Mouse (Mus musculus) gastrocnemius, postnatal 4 days (tissue): Measurements from ENCODE around the gene Slc12a4. TPM values are rescaled to one million over a fixed set of nuclear protein-coding genes. Genes with fewer than 3 reads are reported as not detected.

Source experiments
- DNase-seq, 2 experiments: peaks; one replicate each; pipeline ENCODE4 v3.0.0; 2021 to 2022; ENCODE audit warnings: low spot score in 2 of 2, mixed read lengths in 2 of 2
- total RNA-seq, 2 experiments: library from RNA; stranded (reverse); gene quantifications; 2 replicates each; pipeline ENCODE4 v1.2.3; 2021

The Slc12a4 gene
- total RNA-seq, 2 experiments from 2014 or later, result 30.7 to 40.6 TPM

GRCm38 (mm10) chr8:105971019-105971720, 5.3 kb upstream of the Slc12a4 start:
- no peak for DNase-seq

- no peak for DNase-seq
Observed at GRCm38 (mm10) chr8:105969367-105969766, 3.5 kb upstream of the Slc12a4 start.

DNA sequence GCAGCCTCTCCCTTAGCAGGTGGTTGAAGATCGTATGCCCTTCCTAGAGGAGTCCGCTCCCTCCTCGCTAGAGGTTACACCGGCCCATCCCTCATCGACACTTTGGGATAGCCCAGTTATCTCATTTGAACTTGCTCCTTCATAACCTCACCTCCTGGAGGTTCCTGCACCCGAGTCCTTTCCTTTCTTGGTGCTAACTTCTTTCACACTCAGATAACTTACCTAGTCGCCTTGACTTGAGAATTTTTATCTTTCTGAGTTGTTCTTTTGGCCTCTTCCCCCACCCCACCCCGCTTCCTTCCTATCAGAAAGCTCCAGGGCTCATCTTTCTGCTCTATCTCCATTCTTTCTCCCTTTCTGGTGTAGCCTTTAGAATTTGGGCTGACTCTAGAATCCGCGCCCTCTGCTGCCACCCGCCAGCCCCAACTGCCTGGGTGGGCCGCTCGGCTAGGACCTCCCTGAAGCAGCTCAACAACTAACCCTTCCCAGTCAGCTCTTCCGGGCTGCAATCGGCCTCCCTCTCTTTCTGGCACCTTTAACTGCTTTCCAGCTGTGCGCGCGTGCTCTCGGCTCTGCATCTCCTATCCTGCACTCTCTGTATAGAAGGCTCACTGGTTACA, 905 bp upstream of the Slc12a4 start:
- peak in 1 of 2 experiments; percentile 61 for DNase-seq

DNA sequence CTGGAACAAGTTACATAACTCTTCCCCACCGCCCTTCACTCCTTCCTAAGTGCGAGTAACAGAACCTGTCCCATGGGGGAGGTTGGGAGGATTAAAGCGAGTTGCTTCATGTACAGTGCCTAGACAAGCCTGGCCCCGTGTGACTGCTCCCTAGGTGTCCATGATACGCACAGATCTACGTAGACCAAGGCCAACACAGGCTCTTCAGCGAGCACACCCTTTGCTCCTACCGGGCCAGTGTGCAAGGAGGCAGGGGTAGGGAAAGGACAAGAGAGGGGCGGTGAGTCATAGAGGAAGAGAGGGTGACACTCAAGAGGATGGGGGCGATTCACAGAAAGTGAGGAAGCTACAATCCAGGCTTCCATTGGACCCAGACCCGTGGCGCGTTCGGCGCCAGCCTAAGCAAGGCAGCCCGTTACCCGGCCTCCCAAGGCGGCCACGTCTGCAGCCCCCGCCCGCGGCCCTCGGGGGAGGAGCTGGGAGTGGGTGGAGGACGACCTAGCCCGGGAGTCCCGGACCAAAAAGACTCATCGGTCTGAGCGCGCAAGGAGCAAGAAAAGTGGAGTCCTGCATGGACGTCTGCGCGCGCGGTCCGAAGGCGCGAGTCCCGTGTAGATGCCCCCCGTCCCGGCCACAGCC, 512 bp downstream of the Slc12a4 start:
- peak; percentile 45 to 72 for DNase-seq

- no peak for DNase-seq
Observed at GRCm38 (mm10) chr8:105964506-105965265, 1.2 kb downstream of the Slc12a4 start.

GRCm38 (mm10) chr8:105961536-105961935, 4.4 kb downstream of the Slc12a4 start:
- DNase-seq, result no peak

- no peak for DNase-seq
Observed at GRCm38 (mm10) chr8:105961101-105961500, 4.8 kb downstream of the Slc12a4 start.

GRCm38 (mm10) chr8:105959350-105959749, 6.5 kb downstream of the Slc12a4 start:
- DNase-seq, result no peak

DNA sequence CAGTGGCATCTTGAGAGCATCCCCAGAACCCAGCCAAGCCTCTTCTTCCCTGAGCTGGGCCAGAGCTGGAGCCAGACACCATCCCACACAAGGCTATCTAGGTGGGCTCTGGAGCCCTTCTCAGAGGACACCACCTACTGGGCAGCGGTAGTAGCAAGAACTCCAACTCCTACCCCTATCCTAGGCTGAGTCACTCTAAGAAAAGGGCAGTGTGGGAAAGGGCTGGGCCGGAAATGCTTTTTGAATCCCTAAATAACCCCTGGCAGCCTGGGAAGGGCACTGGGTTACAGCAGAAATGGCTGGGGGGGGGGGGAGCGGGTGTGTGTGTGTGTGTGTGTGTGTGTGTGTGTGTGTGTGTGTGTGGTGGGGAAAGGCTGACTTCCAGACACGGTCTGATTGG, 8.1 kb downstream of the Slc12a4 start:
- no peak for DNase-seq

DNA sequence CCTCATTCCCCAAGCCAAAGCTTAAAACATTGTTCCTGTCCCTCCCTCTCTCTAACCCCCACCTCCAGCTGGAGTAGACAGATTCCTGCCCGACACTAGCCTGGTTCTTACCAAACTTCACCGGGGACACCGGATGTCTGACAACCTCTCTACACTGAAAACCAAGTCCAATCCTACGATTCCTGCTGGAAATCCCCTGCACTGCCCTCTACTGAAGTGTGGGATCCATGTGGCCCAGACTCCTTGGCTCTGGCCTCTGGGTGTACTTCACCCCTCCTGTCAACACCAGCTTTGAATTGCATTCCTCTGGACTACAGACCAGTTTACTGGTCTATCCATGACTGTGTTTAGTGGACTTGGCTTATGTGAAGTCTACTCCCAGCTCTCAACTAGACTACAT, 9.3 kb downstream of the Slc12a4 start:
- no peak for DNase-seq

DNA sequence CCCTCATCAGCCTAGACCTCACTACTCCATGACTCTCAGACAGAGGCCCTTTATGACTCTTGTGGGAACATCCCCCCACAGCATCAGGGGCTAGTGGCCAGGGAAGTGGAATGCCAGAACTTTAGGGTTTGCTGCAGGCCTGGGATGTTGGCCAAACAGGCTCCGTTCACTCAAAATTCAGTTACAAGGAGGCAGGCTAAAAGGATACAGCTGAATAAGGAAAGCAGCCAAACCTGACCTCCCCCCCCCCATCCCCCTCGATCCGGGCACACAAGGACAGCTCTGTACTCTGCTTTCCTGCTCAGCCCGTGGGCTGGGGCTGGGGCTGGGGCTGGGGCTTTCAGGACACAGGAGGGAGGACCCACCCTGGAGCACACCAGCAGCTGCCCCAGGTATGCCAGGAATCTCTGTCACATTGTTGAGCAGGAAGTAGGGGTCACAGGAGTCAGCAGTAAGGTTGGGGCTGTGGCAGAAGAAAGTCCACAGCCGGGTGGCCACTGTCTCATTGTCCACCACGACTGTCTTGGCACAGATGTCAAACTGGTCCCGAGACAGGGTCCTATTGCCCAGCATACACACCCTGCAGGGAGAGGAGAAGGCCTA, 14.7 kb downstream of the Slc12a4 start:
- peak in 1 of 2 experiments; percentile 70 for DNase-seq

GRCm38 (mm10) chr8:105949350-105949749, 16.5 kb downstream of the Slc12a4 start:
- DNase-seq, result peak in 1 of 2 experiments; percentile 71

GRCm38 (mm10) chr8:105943321-105943739, 22.6 kb downstream of the Slc12a4 start, which contains the start of gene Lcat:
Gene Lcat (minus strand): TSS chr8:105943382.
- DNase-seq, result no peak

GRCm38 (mm10) chr8:105942542-105942941, 23.4 kb downstream of the Slc12a4 start:
- no peak for DNase-seq

- no peak for DNase-seq
Observed at GRCm38 (mm10) chr8:105942026-105942425, 23.9 kb downstream of the Slc12a4 start.

DNA sequence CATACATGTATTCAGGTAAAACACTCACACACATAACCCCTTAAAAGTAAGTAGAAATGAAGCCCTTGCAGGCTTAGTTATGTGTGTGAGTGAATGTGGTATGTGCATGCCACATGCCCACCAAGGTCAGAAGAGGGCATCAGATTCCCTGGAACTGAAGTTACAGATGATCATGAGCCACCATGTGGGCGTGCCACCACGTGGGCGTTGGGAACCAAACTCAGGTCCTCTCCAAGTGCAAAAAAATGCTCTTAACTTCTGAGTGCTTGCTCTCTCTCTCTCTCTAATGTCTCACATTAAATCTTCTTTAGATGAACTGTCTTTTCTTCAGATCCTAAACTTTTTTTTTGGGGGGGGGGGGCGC, 27.6 kb downstream of the Slc12a4 start, which contains the start of gene Psmb10:
Gene Psmb10, minus strand, starts transcription at position 139 of the 364 bp plus-strand sequence.
- DNase-seq, result no peak

DNA sequence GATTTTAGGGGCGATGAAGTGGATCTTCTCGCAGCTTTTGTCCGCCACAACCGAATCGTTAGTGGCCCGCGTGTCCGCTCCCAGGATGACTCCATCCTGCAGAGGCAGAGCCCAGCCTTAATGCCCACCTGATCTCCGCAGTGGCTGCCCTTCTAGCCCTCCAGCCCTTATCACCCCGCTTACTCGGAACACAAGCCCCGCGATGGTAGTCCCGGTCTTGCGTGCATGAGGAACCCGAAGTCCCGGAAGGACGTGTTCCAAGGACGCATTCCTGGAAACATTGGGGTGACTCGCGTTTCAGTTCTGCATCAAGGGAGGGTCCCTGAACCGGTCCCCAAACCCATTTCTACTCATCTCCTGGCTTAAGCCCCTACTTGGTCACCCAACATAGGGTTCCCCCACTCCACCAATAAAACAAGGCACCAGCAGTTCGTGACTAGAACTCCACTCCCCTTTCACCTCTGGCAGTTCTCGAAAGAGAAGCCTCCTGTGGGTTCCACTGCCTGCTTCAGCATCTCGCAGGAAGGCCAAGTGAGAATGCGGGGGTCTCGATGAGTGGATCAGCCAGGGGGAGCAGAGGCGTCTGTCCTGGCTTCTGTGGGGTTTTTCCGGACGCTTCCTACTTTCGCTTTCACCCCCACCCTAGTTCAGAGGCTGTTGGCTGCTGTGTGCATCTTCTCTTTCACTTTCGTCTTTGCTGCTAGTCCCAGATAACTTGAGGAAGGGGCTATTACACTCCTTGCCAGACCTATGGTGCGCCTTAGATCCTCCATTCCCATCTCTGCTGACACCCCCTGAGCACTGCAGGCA, 28.2 kb downstream of the Slc12a4 start:
- peak in 1 of 2 experiments; percentile 24 for DNase-seq

GRCm38 (mm10) chr8:105936866-105937475, 28.9 kb downstream of the Slc12a4 start:
- peak; percentile 70 to 86 for DNase-seq

DNA sequence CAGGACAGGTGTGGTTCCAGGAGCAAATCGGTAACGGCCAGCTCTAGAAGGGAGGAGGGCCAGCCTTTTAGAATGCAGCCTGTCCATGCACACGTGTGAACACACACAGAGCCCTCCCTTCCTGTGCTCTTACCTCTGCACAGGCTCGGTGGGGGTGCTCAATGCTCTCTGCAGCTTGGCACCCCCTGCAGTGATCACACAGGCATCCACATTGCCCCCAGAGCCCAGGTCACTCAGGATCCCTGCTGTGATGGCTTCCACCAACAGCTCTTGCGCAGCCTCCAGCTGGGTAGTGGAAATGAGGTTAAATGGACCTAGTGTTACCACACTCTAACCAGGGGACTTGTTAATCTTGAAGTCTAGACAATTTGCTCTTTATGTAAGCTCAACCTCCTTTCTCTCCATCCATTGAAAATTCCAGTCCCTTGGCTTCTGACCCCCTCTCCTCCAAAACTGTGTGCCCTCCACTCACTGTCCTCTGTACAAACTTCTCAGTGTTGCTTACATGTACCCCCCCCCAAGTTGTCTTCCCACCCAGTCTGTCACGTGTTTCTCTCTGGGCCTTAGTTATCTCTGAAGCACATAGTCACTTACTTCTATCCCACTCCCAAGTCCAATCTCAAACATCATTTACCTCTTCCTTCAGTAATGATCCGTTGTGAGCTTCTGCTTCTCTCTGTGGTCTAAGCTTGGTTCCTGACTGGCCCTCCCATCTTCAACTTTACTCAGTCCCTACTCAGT, 29.9 kb downstream of the Slc12a4 start:
- DNase-seq, result no peak
